In the genomic region with DNA sequence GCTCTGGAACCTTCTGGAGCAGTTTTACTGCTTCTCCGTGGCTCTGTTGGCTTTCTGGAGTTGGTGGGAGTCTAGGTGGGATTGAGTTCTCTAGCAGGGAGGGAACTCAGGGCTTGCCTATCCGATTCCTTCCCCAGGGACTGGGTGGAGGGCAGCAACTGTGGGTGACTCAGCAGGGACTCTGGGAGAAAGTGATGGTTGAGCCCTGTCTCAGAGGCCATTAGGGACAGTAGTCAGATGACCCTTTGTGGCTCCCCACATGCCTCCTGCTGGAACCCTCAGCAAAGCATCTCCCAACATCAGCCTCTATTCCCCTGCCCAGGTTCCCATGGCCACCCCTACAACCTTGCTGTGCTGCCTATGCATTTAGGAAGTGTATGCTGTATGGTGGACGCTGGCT, we compare ENCODE assay signal across 19 mouse cellular contexts. TPM values are rescaled to one million over a fixed set of nuclear protein-coding genes. Genes with fewer than 3 reads are reported as not detected.
A peak's percentile ranks its signal among the peaks of the same experiment; 100 is the strongest.
ATAC-seq and TF ChIP-seq lines count a peak whose summit lies in the region.
"Had no signal": no experiment of that assay in that cellular context is flagged by ENCODE, and none has a peak within 500 bp of the region (broad histone marks: within the 10 kb centered on the region; RNA-seq: fewer than 3 reads in every experiment).

No protein-coding gene starts in this region.

- H3K4me2 ChIP-seq in myocyte (ENCODE audit: low read depth) = peak overlapping the region; percentile 48
- no peak overlapping the region for H3K4me2 ChIP-seq in midbrain, embryonic 16.5 days (ENCODE audit: low read length)
- H3K4me2 ChIP-seq: embryonic facial prominence, embryonic 13.5 days; forebrain, embryonic 12.5 days; forebrain, embryonic 15.5 days; heart, embryonic 12.5 days; heart, embryonic 15.5 days; hindbrain, embryonic 13.5 days; intestine, embryonic 15.5 days had no signal

- no peak overlapping the region for H3K27ac ChIP-seq in midbrain, embryonic 16.5 days (ENCODE audit: low read length)
- H3K27ac ChIP-seq: embryonic facial prominence, embryonic 10.5 days; embryonic facial prominence, embryonic 13.5 days; forebrain, embryonic 12.5 days; forebrain, embryonic 15.5 days; heart, embryonic 15.5 days; hindbrain, embryonic 10.5 days; hindbrain, embryonic 13.5 days; intestine, embryonic 15.5 days had no signal

- H3K79me3 ChIP-seq in C2C12 (ENCODE audit: low read depth) = no peaks in the 10 kb centered on the region

- peaks cover 8% of the 10 kb centered on the region for H3K36me3 ChIP-seq in megakaryocyte, embryonic 14.5 days (replicated peaks; ENCODE audit: low read length)
- H3K36me3 ChIP-seq in C2C12 (ENCODE audit: control insufficient read depth, insufficient read depth) (no peaks in the 10 kb centered on the region), myocyte (ENCODE audit: control insufficient read depth, insufficient read depth) (no peaks in the 10 kb centered on the region)
- no peaks in the 10 kb centered on the region for H3K36me3 ChIP-seq in midbrain, embryonic 16.5 days (ENCODE audit: control insufficient read depth, insufficient read depth, low read length)
- H3K36me3 ChIP-seq: embryonic facial prominence, embryonic 10.5 days; embryonic facial prominence, embryonic 13.5 days; forebrain, embryonic 12.5 days; forebrain, embryonic 15.5 days; heart, embryonic 12.5 days; heart, embryonic 15.5 days; hindbrain, embryonic 10.5 days; hindbrain, embryonic 13.5 days; intestine, embryonic 15.5 days had no signal

- no peak for TF ChIP-seq POLR2A in myocyte (IDR thresholded peaks at IDR 0.05; ENCODE audit: insufficient read length, low read depth)

- H3ac ChIP-seq in C2C12 (ENCODE audit: control insufficient read depth, insufficient read length, low read depth) (peak overlapping the region; percentile 54), myocyte (ENCODE audit: control insufficient read depth, insufficient read length) (no peak overlapping the region)

- 60% methylated on average over 3 of the region's 3 CpGs for WGBS in midbrain, embryonic 16.5 days

- ATAC-seq in megakaryocyte, adult 5-6 weeks (ENCODE audit: poor library complexity, severe bottlenecking) = no peak
- ATAC-seq in midbrain, embryonic 16.5 days = no peak
- no peak for ATAC-seq in frontal cortex, adult (ENCODE audit: low TSS enrichment)
- ATAC-seq: CD4-positive, CD25-positive, alpha-beta regulatory T cell, adult 4 months; forebrain, embryonic 15.5 days; hindbrain, embryonic 16.5 days; intestine, embryonic 15.5 days had no signal

- H3K4me3 ChIP-seq in megakaryocyte, embryonic 14.5 days (replicated peaks) = peak overlapping the region; percentile 47
- H3K4me3 ChIP-seq in C2C12 (ENCODE audit: insufficient read depth, poor library complexity, severe bottlenecking) = no peak overlapping the region
- H3K4me3 ChIP-seq in myocyte = no peak overlapping the region
- H3K4me3 ChIP-seq in midbrain, embryonic 16.5 days (ENCODE audit: low read depth, low read length) = no peak overlapping the region
- H3K4me3 ChIP-seq: embryonic facial prominence, embryonic 10.5 days; embryonic facial prominence, embryonic 13.5 days; erythroblast, embryonic 14.5 days; forebrain, embryonic 12.5 days; forebrain, embryonic 15.5 days; heart, embryonic 12.5 days; heart, embryonic 15.5 days; hindbrain, embryonic 10.5 days; hindbrain, embryonic 13.5 days; intestine, embryonic 15.5 days had no signal

- no peak for TF ChIP-seq CTCF in C2C12 (IDR thresholded peaks at IDR 0.05; ENCODE audit: control insufficient read depth, insufficient read depth, insufficient read length)

- no peak overlapping the region for H3K9ac ChIP-seq in midbrain, embryonic 16.5 days (ENCODE audit: low read depth, low read length)
- H3K9ac ChIP-seq: embryonic facial prominence, embryonic 13.5 days; forebrain, embryonic 12.5 days; forebrain, embryonic 15.5 days; heart, embryonic 12.5 days; heart, embryonic 15.5 days; hindbrain, embryonic 13.5 days; intestine, embryonic 15.5 days had no signal

- H3K9me3 ChIP-seq in megakaryocyte, embryonic 14.5 days = no peaks in the 10 kb centered on the region
- no peaks in the 10 kb centered on the region for H3K9me3 ChIP-seq in midbrain, embryonic 16.5 days (replicated peaks; ENCODE audit: control insufficient read depth, low read length, poor library complexity, severe bottlenecking)
- H3K9me3 ChIP-seq: embryonic facial prominence, embryonic 10.5 days; embryonic facial prominence, embryonic 13.5 days; forebrain, embryonic 12.5 days; forebrain, embryonic 15.5 days; heart, embryonic 12.5 days; heart, embryonic 15.5 days; hindbrain, embryonic 10.5 days; hindbrain, embryonic 13.5 days; intestine, embryonic 15.5 days had no signal

- H3K4me1 ChIP-seq in megakaryocyte, embryonic 14.5 days = peaks cover 47% of the 10 kb centered on the region
- no peaks in the 10 kb centered on the region; the same call in 1 of the 2 replicates for H3K4me1 ChIP-seq in midbrain, embryonic 16.5 days (ENCODE audit: control insufficient read depth, insufficient read depth, low read length)

- no peaks in the 10 kb centered on the region for H3K27me3 ChIP-seq in megakaryocyte, embryonic 14.5 days (replicated peaks)
- H3K27me3 ChIP-seq in C2C12 (ENCODE audit: control insufficient read depth, insufficient read depth, insufficient read length) (no peaks in the 10 kb centered on the region), myocyte (ENCODE audit: control insufficient read depth, insufficient read depth, insufficient read length) (no peaks in the 10 kb centered on the region)
- H3K27me3 ChIP-seq in midbrain, embryonic 16.5 days (ENCODE audit: control insufficient read depth, insufficient read depth, low read depth, low read length) = no peaks in the 10 kb centered on the region
- H3K27me3 ChIP-seq: embryonic facial prominence, embryonic 13.5 days; forebrain, embryonic 15.5 days; heart, embryonic 12.5 days; heart, embryonic 15.5 days; hindbrain, embryonic 13.5 days; intestine, embryonic 15.5 days had no signal

- H3K79me2 ChIP-seq in C2C12 (ENCODE audit: control insufficient read depth, insufficient read depth) (no peaks in the 10 kb centered on the region), myocyte (ENCODE audit: control insufficient read depth, insufficient read depth) (no peaks in the 10 kb centered on the region)

TF ChIP-seq in C2C12, 6 proteins besides CTCF, POLR2A, EP300 and RAD21:
- peak; percentile 84 for TF ChIP-seq MYOD1 (IDR thresholded peaks at IDR 0.05; ENCODE audit: control insufficient read depth, insufficient read length, low read depth)
- TF ChIP-seq USF1 (IDR thresholded peaks at IDR 0.05; ENCODE audit: low read depth) = peak; percentile 59
- no peak for TF ChIP-seq CEBPB (IDR thresholded peaks at IDR 0.05; ENCODE audit: low read depth)
- peak; percentile 70 for TF ChIP-seq MAX (IDR thresholded peaks at IDR 0.05)
- no peak for TF ChIP-seq MYOG (IDR thresholded peaks at IDR 0.05; ENCODE audit: control insufficient read depth, extremely low read depth, insufficient read length)
- peak; percentile 74 for TF ChIP-seq FOSL1 (IDR thresholded peaks at IDR 0.05; ENCODE audit: insufficient read depth, low read length, poor library complexity, severe bottlenecking)

TF ChIP-seq in myocyte, 11 proteins besides CTCF, POLR2A, EP300 and RAD21:
- TF ChIP-seq USF1 (IDR thresholded peaks at IDR 0.05; ENCODE audit: low read depth) (peak; percentile 17), MYOD1 (IDR thresholded peaks at IDR 0.05; ENCODE audit: control insufficient read depth in 1 of 3, insufficient read length in 2 of 3, low read depth in 2 of 3) (peak in 2 of 3 experiments; percentile 16 to 38), E2F4 (IDR thresholded peaks at IDR 0.05; ENCODE audit: insufficient read depth) (no peak), MYOG (IDR thresholded peaks at IDR 0.05; ENCODE audit: control insufficient read depth in 1 of 3, insufficient read depth in 1 of 3, insufficient read length in 2 of 3, low read depth in 2 of 3) (peak in 1 of 3 experiments; percentile 56), TCF3 (IDR thresholded peaks at IDR 0.05; ENCODE audit: insufficient read length, low read depth) (no peak)

RNA-seq across cellular contexts. Expression of a gene that starts 10.8 kb away (rescaled TPM):
- polyA plus RNA-seq in megakaryocyte, embryonic 14.5 days (2012; ENCODE audit: insufficient read depth, low replicate concordance) = 2.5 and 4.5 TPM in 2 replicates
- not detected in 2 replicates for total RNA-seq in megakaryocyte, adult 5-6 weeks (2015)
- total RNA-seq in megakaryocyte, adult 5-6 weeks (2017) = not detected in 2 replicates
- polyA plus RNA-seq in C2C12 (2012; fragmentation: generic; extraction: Trizol) (20.9 TPM), myocyte (2012; fragmentation: generic; extraction: Trizol) (54.1 TPM)
- polyA plus RNA-seq in midbrain, embryonic 16.5 days (2015; fragmentation: Nextera tagmentation; extraction: Ambion mirVana) = 0.35 and 0.39 TPM in 2 replicates
- total RNA-seq: gastrocnemius, postnatal 10 days had no signal
- polyA plus RNA-seq: CD4-positive, CD25-positive, alpha-beta regulatory T cell, adult 4 months; erythroblast, embryonic 14.5 days; forebrain, embryonic 12.5 days; forebrain, embryonic 15.5 days; hindbrain, embryonic 10.5 days had no signal

RNA-seq across cellular contexts. Expression of a gene that starts 17.2 kb away (rescaled TPM):
- polyA plus RNA-seq in megakaryocyte, embryonic 14.5 days (2012; ENCODE audit: insufficient read depth, low replicate concordance) = 10.2 and 10.5 TPM in 2 replicates
- 5.7 and 6.8 TPM in 2 replicates for total RNA-seq in megakaryocyte, adult 5-6 weeks (2015)
- 1.5 and 4.0 TPM in 2 replicates for total RNA-seq in megakaryocyte, adult 5-6 weeks (2017)
- polyA plus RNA-seq in C2C12 (2012; fragmentation: generic; extraction: Trizol) (34.9 TPM), myocyte (2012; fragmentation: generic; extraction: Trizol) (38.5 TPM)
- 67.2 and 69.7 TPM in 2 replicates for polyA plus RNA-seq in midbrain, embryonic 16.5 days (2015; fragmentation: Nextera tagmentation; extraction: Ambion mirVana)

RNA-seq across cellular contexts. Expression of a gene that starts 27.1 kb away (rescaled TPM):
- polyA plus RNA-seq in megakaryocyte, embryonic 14.5 days (2012; ENCODE audit: insufficient read depth, low replicate concordance) = 19.0 and 34.7 TPM in 2 replicates
- 62.2 and 64.6 TPM in 2 replicates for total RNA-seq in megakaryocyte, adult 5-6 weeks (2015)
- total RNA-seq in megakaryocyte, adult 5-6 weeks (2017) = 29.3 and 33.8 TPM in 2 replicates
- polyA plus RNA-seq in C2C12 (2012; fragmentation: generic; extraction: Trizol) (not detected), myocyte (2012; fragmentation: generic; extraction: Trizol) (not detected)
- 0.64 and 0.97 TPM in 2 replicates for polyA plus RNA-seq in midbrain, embryonic 16.5 days (2015; fragmentation: Nextera tagmentation; extraction: Ambion mirVana)

RNA-seq across cellular contexts. Expression of a gene that starts 30.0 kb away (rescaled TPM):
- 103 and 569 TPM in 2 replicates for polyA plus RNA-seq in megakaryocyte, embryonic 14.5 days (2012; ENCODE audit: insufficient read depth, low replicate concordance)
- 82.1 and 84.4 TPM in 2 replicates for total RNA-seq in megakaryocyte, adult 5-6 weeks (2015)
- 106 and 151 TPM in 2 replicates for total RNA-seq in megakaryocyte, adult 5-6 weeks (2017)
- 300 TPM for polyA plus RNA-seq in C2C12 (2012; fragmentation: generic; extraction: Trizol)
- 178 TPM for polyA plus RNA-seq in myocyte (2012; fragmentation: generic; extraction: Trizol)
- 137 and 143 TPM in 2 replicates for polyA plus RNA-seq in midbrain, embryonic 16.5 days (2015; fragmentation: Nextera tagmentation; extraction: Ambion mirVana)

RNA-seq across cellular contexts. Expression of a gene that starts 34.3 kb away (rescaled TPM):
- polyA plus RNA-seq in megakaryocyte, embryonic 14.5 days (2012; ENCODE audit: insufficient read depth, low replicate concordance) = 1,561 and 3,509 TPM in 2 replicates
- 35.7 and 38.2 TPM in 2 replicates for total RNA-seq in megakaryocyte, adult 5-6 weeks (2015)
- total RNA-seq in megakaryocyte, adult 5-6 weeks (2017) = 61.3 and 76.1 TPM in 2 replicates
- polyA plus RNA-seq in C2C12 (2012; fragmentation: generic; extraction: Trizol) (193 TPM), myocyte (2012; fragmentation: generic; extraction: Trizol) (133 TPM)
- 151 and 173 TPM in 2 replicates for polyA plus RNA-seq in midbrain, embryonic 16.5 days (2015; fragmentation: Nextera tagmentation; extraction: Ambion mirVana)

Comparison
In these comparisons a context has a peak if more than half of its experiments do, and no peak if none do; other contexts are left out.
1. RNA of a gene that starts 27.1 kb away (polyA plus RNA-seq): 19.0 to 34.7 TPM in megakaryocyte, embryonic 14.5 days; 0.64 to 0.97 TPM in midbrain, embryonic 16.5 days, not detected in C2C12 (single experiment) and not detected in myocyte (single experiment); every median in the first group is over 10 times any median in the second.